Comparison of ENCODE assay signal across 28 mouse cellular contexts in the genomic region with DNA sequence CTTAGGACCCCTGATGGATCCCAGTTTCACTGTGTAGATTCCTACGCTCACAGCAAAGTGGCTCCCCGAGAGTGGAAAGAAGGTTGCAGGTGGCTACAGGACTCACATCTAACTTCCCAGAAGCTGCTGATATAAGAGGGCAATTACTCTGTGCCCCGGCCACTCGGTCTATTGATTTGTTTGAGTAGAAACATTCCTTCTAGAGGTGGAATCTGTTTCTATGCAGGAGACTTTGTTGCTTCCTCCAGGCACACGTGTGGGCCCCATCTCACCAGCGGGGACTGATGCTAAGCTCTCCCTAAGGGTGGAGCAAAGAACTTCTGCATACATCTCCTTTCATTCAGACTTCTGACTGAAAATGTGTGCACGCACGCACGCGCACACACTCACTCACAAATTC. TPM values are rescaled to one million over a fixed set of nuclear protein-coding genes. Genes with fewer than 3 reads are reported as not detected.
DNase-seq lines count a peak whose midpoint lies in the region; ATAC-seq and TF ChIP-seq lines count a peak whose summit lies in the region.
"Had no signal": no experiment of that assay in that cellular context is flagged by ENCODE, and none has a peak within 500 bp of the region (broad histone marks: within the 10 kb centered on the region; RNA-seq: fewer than 3 reads in every experiment).

No protein-coding gene starts in this region.

- H3K9ac ChIP-seq in intestine, embryonic 15.5 days = no peak overlapping the region
- H3K9ac ChIP-seq in intestine, postnatal 0 days (ENCODE audit: low read depth, low read length) = no peak overlapping the region
- H3K9ac ChIP-seq in stomach, embryonic 15.5 days = no peak overlapping the region
- H3K9ac ChIP-seq: embryonic facial prominence, embryonic 13.5 days; forebrain, embryonic 12.5 days; forebrain, embryonic 15.5 days; hindbrain, embryonic 12.5 days; hindbrain, embryonic 15.5 days had no signal

- H3K27ac ChIP-seq in intestine, embryonic 15.5 days = peak overlapping the region; percentile 73
- peak overlapping the region; percentile 64 for H3K27ac ChIP-seq in intestine, postnatal 0 days (ENCODE audit: low read depth, low read length)
- peak overlapping the region; percentile 9; the same call in 1 of the 2 replicates for H3K27ac ChIP-seq in stomach, embryonic 15.5 days
- H3K27ac ChIP-seq: embryonic facial prominence, embryonic 10.5 days; embryonic facial prominence, embryonic 13.5 days; forebrain, embryonic 12.5 days; forebrain, embryonic 15.5 days; heart, adult 2 months; heart, embryonic 10.5 days; hindbrain, embryonic 12.5 days; hindbrain, embryonic 15.5 days had no signal

- DNase-seq in yolk sac, embryonic 10.5 days (ENCODE audit: low spot score) = peak; percentile 34
- DNase-seq in urinary bladder, postnatal 36 days (ENCODE audit: low spot score in 2 of 2) = no peak
- no peak for DNase-seq in urinary bladder, postnatal 10 days (ENCODE audit: low spot score)
- DNase-seq in cerebellum, adult 8-10 months = no peak
- DNase-seq: adrenal gland, adult 2 months; adrenal gland, postnatal 14 days; cerebellum, adult 11-12 months; cerebellum, adult 9-10 months; cerebellum, postnatal 25 days; gastrocnemius, postnatal 25 days; heart, adult 2 months had no signal

- no peaks in the 10 kb centered on the region for H3K27me3 ChIP-seq in intestine, embryonic 15.5 days (replicated peaks)
- no peaks in the 10 kb centered on the region for H3K27me3 ChIP-seq in intestine, postnatal 0 days (replicated peaks; ENCODE audit: control insufficient read depth, insufficient read depth, low read length)
- H3K27me3 ChIP-seq in stomach, embryonic 15.5 days (replicated peaks) = no peaks in the 10 kb centered on the region
- H3K27me3 ChIP-seq: embryonic facial prominence, embryonic 13.5 days; forebrain, embryonic 12.5 days; forebrain, embryonic 15.5 days; hindbrain, embryonic 12.5 days; hindbrain, embryonic 15.5 days had no signal

- ATAC-seq in intestine, embryonic 15.5 days = peak; percentile 67
- no peak for ATAC-seq in intestine, postnatal 0 days
- ATAC-seq in stomach, embryonic 15.5 days (ENCODE audit: insufficient read depth, low FRiP score, low read depth) = no peak
- ATAC-seq: CD4-positive, CD25-positive, alpha-beta regulatory T cell, adult 4 months; forebrain, embryonic 15.5 days had no signal

- H3K9me3 ChIP-seq in intestine, embryonic 15.5 days = no peaks in the 10 kb centered on the region
- no peaks in the 10 kb centered on the region for H3K9me3 ChIP-seq in intestine, postnatal 0 days (ENCODE audit: control insufficient read depth)
- no peaks in the 10 kb centered on the region for H3K9me3 ChIP-seq in stomach, embryonic 15.5 days
- H3K9me3 ChIP-seq: embryonic facial prominence, embryonic 10.5 days; embryonic facial prominence, embryonic 13.5 days; forebrain, embryonic 12.5 days; forebrain, embryonic 15.5 days; heart, embryonic 10.5 days; hindbrain, embryonic 12.5 days; hindbrain, embryonic 15.5 days had no signal

- no peak overlapping the region for H3K4me3 ChIP-seq in intestine, embryonic 15.5 days (replicated peaks)
- H3K4me3 ChIP-seq in intestine, postnatal 0 days (ENCODE audit: low read depth, low read length) = no peak overlapping the region
- no peak overlapping the region for H3K4me3 ChIP-seq in stomach, embryonic 15.5 days (replicated peaks)
- H3K4me3 ChIP-seq: embryonic facial prominence, embryonic 10.5 days; embryonic facial prominence, embryonic 13.5 days; erythroblast, embryonic 14.5 days; forebrain, embryonic 12.5 days; forebrain, embryonic 15.5 days; heart, adult 2 months; heart, embryonic 10.5 days; hindbrain, embryonic 12.5 days; hindbrain, embryonic 15.5 days had no signal

- no peak for TF ChIP-seq CTCF in intestine, postnatal 0 days (IDR thresholded peaks at IDR 0.05; ENCODE audit: low read depth)

- no peak overlapping the region for H3K4me2 ChIP-seq in intestine, embryonic 15.5 days (replicated peaks)
- H3K4me2 ChIP-seq in intestine, postnatal 0 days (replicated peaks; ENCODE audit: low read depth) = 0 out of 2 replicates have a peak overlapping the region, but pooled peaks have one; percentile 55
- H3K4me2 ChIP-seq in stomach, embryonic 15.5 days = no peak overlapping the region
- H3K4me2 ChIP-seq: embryonic facial prominence, embryonic 13.5 days; forebrain, embryonic 12.5 days; forebrain, embryonic 15.5 days; hindbrain, embryonic 12.5 days; hindbrain, embryonic 15.5 days had no signal

- 42% methylated on average over 10 of the region's 10 CpGs for WGBS in intestine, embryonic 15.5 days
- 32% methylated on average over 10 of the region's 10 CpGs for WGBS in intestine, postnatal 0 days
- WGBS in stomach, embryonic 15.5 days = 48% methylated on average over 10 of the region's 10 CpGs

- H3K4me1 ChIP-seq in intestine, embryonic 15.5 days (replicated peaks) = peaks cover 9% of the 10 kb centered on the region; the same call in 1 of the 2 replicates
- peaks cover 6% of the 10 kb centered on the region; the same call in 1 of the 2 replicates for H3K4me1 ChIP-seq in intestine, postnatal 0 days (replicated peaks; ENCODE audit: control insufficient read depth, insufficient read depth, low read length)
- H3K4me1 ChIP-seq in stomach, embryonic 15.5 days = no peaks in the 10 kb centered on the region; the same call in 1 of the 2 replicates
- H3K4me1 ChIP-seq: forebrain, embryonic 12.5 days; forebrain, embryonic 15.5 days; hindbrain, embryonic 12.5 days; hindbrain, embryonic 15.5 days had no signal

- H3K36me3 ChIP-seq in intestine, embryonic 15.5 days = no peaks in the 10 kb centered on the region
- H3K36me3 ChIP-seq in intestine, postnatal 0 days (ENCODE audit: control insufficient read depth, insufficient read depth) = no peaks in the 10 kb centered on the region
- H3K36me3 ChIP-seq in stomach, embryonic 15.5 days = no peaks in the 10 kb centered on the region
- H3K36me3 ChIP-seq: embryonic facial prominence, embryonic 10.5 days; embryonic facial prominence, embryonic 13.5 days; forebrain, embryonic 12.5 days; forebrain, embryonic 15.5 days; heart, embryonic 10.5 days; hindbrain, embryonic 12.5 days; hindbrain, embryonic 15.5 days had no signal

RNA-seq across cellular contexts. Expression of gene Krt20, which starts 1.5 kb away (rescaled TPM):
- polyA plus RNA-seq in intestine, embryonic 15.5 days (2015; fragmentation: Nextera tagmentation; extraction: Ambion mirVana) = 64.3 and 72.9 TPM in 2 replicates
- 166 and 189 TPM in 2 replicates for polyA plus RNA-seq in intestine, postnatal 0 days (2015; fragmentation: Nextera tagmentation; extraction: Ambion mirVana)
- polyA plus RNA-seq in stomach, embryonic 15.5 days (2015; fragmentation: Nextera tagmentation; extraction: Ambion mirVana) = 17.1 and 19.7 TPM in 2 replicates
- polyA plus RNA-seq: adrenal gland, adult 2 months; brain, embryonic 14.5 days; C2C12; CD4-positive, CD25-positive, alpha-beta regulatory T cell, adult 4 months; erythroblast, embryonic 14.5 days; forebrain, embryonic 15.5 days had no signal

RNA-seq across cellular contexts. Expression of gene Krt12, which starts 17.4 kb away (rescaled TPM):
- polyA plus RNA-seq in intestine, embryonic 15.5 days (2015; fragmentation: Nextera tagmentation; extraction: Ambion mirVana) = not detected in 2 replicates
- polyA plus RNA-seq in intestine, postnatal 0 days (2015; fragmentation: Nextera tagmentation; extraction: Ambion mirVana) = 0.07 and 0.10 TPM in 2 replicates
- 0.09 TPM in 1 of 2 replicates, not detected in the other for polyA plus RNA-seq in stomach, embryonic 15.5 days (2015; fragmentation: Nextera tagmentation; extraction: Ambion mirVana)
- polyA plus RNA-seq: adrenal gland, adult 2 months; C2C12; CD4-positive, CD25-positive, alpha-beta regulatory T cell, adult 4 months; embryonic facial prominence, embryonic 10.5 days; embryonic facial prominence, embryonic 13.5 days; erythroblast, embryonic 14.5 days; forebrain, embryonic 12.5 days; gonadal fat pad, adult 2 months; heart, adult 2 months; heart, embryonic 10.5 days; heart, embryonic 14.5 days; heart, postnatal 0 days; hindbrain, embryonic 15.5 days had no signal

RNA-seq across cellular contexts. Expression of gene Krt10, which starts 50.3 kb away (rescaled TPM):
- 18.3 and 21.2 TPM in 2 replicates for polyA plus RNA-seq in intestine, embryonic 15.5 days (2015; fragmentation: Nextera tagmentation; extraction: Ambion mirVana)
- polyA plus RNA-seq in intestine, postnatal 0 days (2015; fragmentation: Nextera tagmentation; extraction: Ambion mirVana) = 13.6 and 14.5 TPM in 2 replicates
- 22.2 and 24.5 TPM in 2 replicates for polyA plus RNA-seq in stomach, embryonic 15.5 days (2015; fragmentation: Nextera tagmentation; extraction: Ambion mirVana)

RNA-seq across cellular contexts. Expression of gene Krt23, which starts 53.5 kb away (rescaled TPM):
- polyA plus RNA-seq in intestine, embryonic 15.5 days (2015; fragmentation: Nextera tagmentation; extraction: Ambion mirVana) = 12.2 and 13.1 TPM in 2 replicates
- polyA plus RNA-seq in intestine, postnatal 0 days (2015; fragmentation: Nextera tagmentation; extraction: Ambion mirVana) = 8.0 and 9.9 TPM in 2 replicates
- polyA plus RNA-seq in stomach, embryonic 15.5 days (2015; fragmentation: Nextera tagmentation; extraction: Ambion mirVana) = 33.1 and 41.9 TPM in 2 replicates
- polyA plus RNA-seq: adrenal gland, adult 2 months; brain, embryonic 14.5 days; C2C12; CD4-positive, CD25-positive, alpha-beta regulatory T cell, adult 4 months; erythroblast, embryonic 14.5 days; heart, embryonic 14.5 days had no signal

Comparison
In these comparisons a context has a peak if more than half of its experiments do, and no peak if none do; other contexts are left out.
1. H3K27ac ChIP-seq: peak in every context shown above with its lines; median percentile 73 in intestine, embryonic 15.5 days; 64 in intestine, postnatal 0 days; 9 in stomach, embryonic 15.5 days.